Mouse (Mus musculus): Measurements from ENCODE around the gene Pak7. TPM values are rescaled to one million over a fixed set of nuclear protein-coding genes. Genes with fewer than 3 reads are reported as not detected.

Gene Pak7
- 0.02 TPM in 1 of 2 replicates, not detected in the other for polyA plus RNA-seq (2012)

- Histone ChIP-seq H3K9me3 (ENCODE audit: control insufficient read depth, low read length) (no peaks in the 10 kb centered on the region), H3K27me3 (ENCODE audit: control insufficient read depth) (peaks cover 15% of the 10 kb centered on the region), H3K4me3 (replicated peaks) (no peak within 1 kb of the TSS), H3K4me1 (ENCODE audit: control insufficient read depth) (no peaks in the 10 kb centered on the region), H3K36me3 (ENCODE audit: control insufficient read depth) (no peaks in the 10 kb centered on the region)
- TF ChIP-seq TAL1 (IDR thresholded peaks at IDR 0.05; ENCODE audit: low read length) (no peak), GATA1 (IDR thresholded peaks at IDR 0.05; ENCODE audit: low read length) (no peak)
These were observed at the start of gene Pak7 for GRCm38 (mm10) chr2:136387181-136388131. Gene Pak7, minus strand, starts transcription at chr2:136387967.

DNA sequence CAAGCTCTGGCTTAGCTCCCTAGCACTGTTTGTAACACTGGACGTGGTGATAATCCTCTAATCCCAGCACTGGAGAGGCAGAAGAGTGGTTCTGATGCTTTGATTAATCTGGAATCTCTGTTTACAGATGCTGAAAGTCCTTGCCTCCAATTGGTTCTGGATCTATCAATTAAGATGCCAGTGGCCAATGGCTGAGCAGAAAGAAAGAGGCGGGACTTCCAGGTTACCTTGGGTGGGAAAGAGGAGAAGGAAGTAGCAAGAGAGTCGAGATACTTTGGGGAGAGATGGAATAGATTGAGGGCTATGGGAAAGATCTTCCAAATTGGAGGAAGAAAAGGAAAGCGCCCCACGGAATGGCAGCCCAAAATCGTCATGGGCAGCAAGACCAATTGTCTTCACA is 37.8 kb upstream of the Pak7 start:
- H3K9me3 ChIP-seq (ENCODE audit: control insufficient read depth, low read length): peaks cover 3% of the 10 kb centered on the region; the same call in 1 of the 2 replicates
- H3K4me1 ChIP-seq (ENCODE audit: control insufficient read depth): no peaks in the 10 kb centered on the region
- H3K4me3 ChIP-seq (replicated peaks): no peak overlapping the region
- no peaks in the 10 kb centered on the region for H3K27me3 ChIP-seq (ENCODE audit: control insufficient read depth)
- no peak for TF ChIP-seq TAL1 (IDR thresholded peaks at IDR 0.05; ENCODE audit: low read length)
- no peak for TF ChIP-seq GATA1 (IDR thresholded peaks at IDR 0.05; ENCODE audit: low read length)
- no peaks in the 10 kb centered on the region for H3K36me3 ChIP-seq (ENCODE audit: control insufficient read depth)

GRCm38 (mm10) chr2:136419543-136419942 is 31.8 kb upstream of the Pak7 start:
- H3K9me3 ChIP-seq (ENCODE audit: control insufficient read depth, low read length): no peaks in the 10 kb centered on the region
- no peak for TF ChIP-seq TAL1 (IDR thresholded peaks at IDR 0.05; ENCODE audit: low read length)
- TF ChIP-seq GATA1 (IDR thresholded peaks at IDR 0.05; ENCODE audit: low read length): no peak
- H3K4me3 ChIP-seq (replicated peaks): no peak overlapping the region
- H3K4me1 ChIP-seq (ENCODE audit: control insufficient read depth): no peaks in the 10 kb centered on the region
- H3K36me3 ChIP-seq (ENCODE audit: control insufficient read depth): no peaks in the 10 kb centered on the region
- no peaks in the 10 kb centered on the region for H3K27me3 ChIP-seq (ENCODE audit: control insufficient read depth)

GRCm38 (mm10) chr2:136416381-136416780 is 28.6 kb upstream of the Pak7 start:
- H3K27me3 ChIP-seq (ENCODE audit: control insufficient read depth): no peaks in the 10 kb centered on the region
- no peak overlapping the region for H3K4me3 ChIP-seq (replicated peaks)
- no peaks in the 10 kb centered on the region for H3K4me1 ChIP-seq (ENCODE audit: control insufficient read depth)
- TF ChIP-seq GATA1 (IDR thresholded peaks at IDR 0.05; ENCODE audit: low read length) (no peak), TAL1 (IDR thresholded peaks at IDR 0.05; ENCODE audit: low read length) (no peak)
- peaks cover 8% of the 10 kb centered on the region for H3K9me3 ChIP-seq (ENCODE audit: control insufficient read depth, low read length)
- no peaks in the 10 kb centered on the region for H3K36me3 ChIP-seq (ENCODE audit: control insufficient read depth)

- 0 out of 2 replicates have a peak, but pooled peaks cover 4% of the 10 kb centered on the region for H3K9me3 ChIP-seq (ENCODE audit: control insufficient read depth, low read length)
- no peak for TF ChIP-seq GATA1 (IDR thresholded peaks at IDR 0.05; ENCODE audit: low read length)
- TF ChIP-seq TAL1 (IDR thresholded peaks at IDR 0.05; ENCODE audit: low read length): no peak
- no peaks in the 10 kb centered on the region for H3K27me3 ChIP-seq (ENCODE audit: control insufficient read depth)
These were observed 14.8 kb upstream of the Pak7 start for GRCm38 (mm10) chr2:136402587-136402986.

GRCm38 (mm10) chr2:136375318-136375717 is 12.4 kb downstream of the Pak7 start:
- H3K36me3 ChIP-seq (ENCODE audit: control insufficient read depth): no peaks in the 10 kb centered on the region
- H3K9me3 ChIP-seq (ENCODE audit: control insufficient read depth, low read length): no peaks in the 10 kb centered on the region
- H3K27me3 ChIP-seq (ENCODE audit: control insufficient read depth): no peaks in the 10 kb centered on the region
- H3K4me1 ChIP-seq (ENCODE audit: control insufficient read depth): no peaks in the 10 kb centered on the region
- no peak for TF ChIP-seq GATA1 (IDR thresholded peaks at IDR 0.05; ENCODE audit: low read length)
- no peak for TF ChIP-seq TAL1 (IDR thresholded peaks at IDR 0.05; ENCODE audit: low read length)
- H3K4me3 ChIP-seq (replicated peaks): no peak overlapping the region

More at GRCm38 (mm10) chr2:136402587-136402986, 14.8 kb upstream of the Pak7 start:
- Histone ChIP-seq H3K4me3 (replicated peaks) (no peak overlapping the region), H3K36me3 (ENCODE audit: control insufficient read depth) (no peaks in the 10 kb centered on the region), H3K4me1 (ENCODE audit: control insufficient read depth) (no peaks in the 10 kb centered on the region)

- H3K36me3 ChIP-seq (ENCODE audit: control insufficient read depth): no peaks in the 10 kb centered on the region
- no peaks in the 10 kb centered on the region for H3K4me1 ChIP-seq (ENCODE audit: control insufficient read depth)
- H3K9me3 ChIP-seq (ENCODE audit: control insufficient read depth, low read length): no peaks in the 10 kb centered on the region
- TF ChIP-seq TAL1 (IDR thresholded peaks at IDR 0.05; ENCODE audit: low read length): no peak
- no peak for TF ChIP-seq GATA1 (IDR thresholded peaks at IDR 0.05; ENCODE audit: low read length)
- no peaks in the 10 kb centered on the region for H3K27me3 ChIP-seq (ENCODE audit: control insufficient read depth)
- H3K4me3 ChIP-seq (replicated peaks): no peak overlapping the region
These were observed 15.4 kb downstream of the Pak7 start for GRCm38 (mm10) chr2:136372361-136372760.

- Histone ChIP-seq H3K9me3 (ENCODE audit: control insufficient read depth, low read length) (no peaks in the 10 kb centered on the region), H3K36me3 (ENCODE audit: control insufficient read depth) (no peaks in the 10 kb centered on the region), H3K4me1 (ENCODE audit: control insufficient read depth) (no peaks in the 10 kb centered on the region), H3K27me3 (ENCODE audit: control insufficient read depth) (no peaks in the 10 kb centered on the region), H3K4me3 (replicated peaks) (no peak overlapping the region)
- TF ChIP-seq TAL1 (IDR thresholded peaks at IDR 0.05; ENCODE audit: low read length): no peak
- TF ChIP-seq GATA1 (IDR thresholded peaks at IDR 0.05; ENCODE audit: low read length): no peak
These were observed 36.2 kb downstream of the Pak7 start for GRCm38 (mm10) chr2:136351393-136352096.

GRCm38 (mm10) chr2:136350459-136350858 is 37.3 kb downstream of the Pak7 start:
- H3K4me1 ChIP-seq (ENCODE audit: control insufficient read depth): no peaks in the 10 kb centered on the region
- H3K27me3 ChIP-seq (ENCODE audit: control insufficient read depth): no peaks in the 10 kb centered on the region
- H3K36me3 ChIP-seq (ENCODE audit: control insufficient read depth): no peaks in the 10 kb centered on the region
- H3K4me3 ChIP-seq (replicated peaks): no peak overlapping the region
- no peaks in the 10 kb centered on the region for H3K9me3 ChIP-seq (ENCODE audit: control insufficient read depth, low read length)
- TF ChIP-seq TAL1 (IDR thresholded peaks at IDR 0.05; ENCODE audit: low read length) (no peak), GATA1 (IDR thresholded peaks at IDR 0.05; ENCODE audit: low read length) (no peak)
